Mouse (Mus musculus): ENCODE data around the gene Tmem63c.

Tmem63c gene

DNA sequence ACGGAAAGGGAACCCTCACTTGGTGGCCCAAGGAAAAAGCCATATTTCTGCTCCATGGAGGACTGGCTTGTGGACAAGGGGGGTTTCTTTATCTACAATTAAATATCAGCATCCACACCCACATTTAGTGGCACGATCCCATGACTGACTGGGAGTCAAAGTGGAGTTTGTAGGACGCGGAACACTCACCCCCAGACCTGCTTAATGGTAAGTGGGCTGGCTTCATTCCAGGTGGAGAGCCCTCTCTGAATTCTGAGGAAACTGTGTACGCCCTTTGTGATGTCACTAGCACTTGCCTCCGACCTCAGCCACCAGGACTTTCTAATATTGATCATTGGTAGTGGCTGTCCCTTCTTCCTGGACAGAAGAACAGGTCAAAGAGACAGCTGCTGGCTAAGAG, at the start of gene Tmem63c:
Tmem63c (plus strand) TSS at position 301 of the 400 bp plus-strand sequence.
- no peak for DNase-seq (ENCODE audit: low read depth, low spot score)

GRCm38 (mm10) chr12:86973216-86973615, 47.9 kb upstream of the Tmem63c start:
- no peak for DNase-seq (ENCODE audit: low read depth, low spot score)

GRCm38 (mm10) chr12:86973706-86974105, 47.4 kb upstream of the Tmem63c start:
- peak; percentile 84 for DNase-seq (ENCODE audit: low read depth, low spot score)

DNA sequence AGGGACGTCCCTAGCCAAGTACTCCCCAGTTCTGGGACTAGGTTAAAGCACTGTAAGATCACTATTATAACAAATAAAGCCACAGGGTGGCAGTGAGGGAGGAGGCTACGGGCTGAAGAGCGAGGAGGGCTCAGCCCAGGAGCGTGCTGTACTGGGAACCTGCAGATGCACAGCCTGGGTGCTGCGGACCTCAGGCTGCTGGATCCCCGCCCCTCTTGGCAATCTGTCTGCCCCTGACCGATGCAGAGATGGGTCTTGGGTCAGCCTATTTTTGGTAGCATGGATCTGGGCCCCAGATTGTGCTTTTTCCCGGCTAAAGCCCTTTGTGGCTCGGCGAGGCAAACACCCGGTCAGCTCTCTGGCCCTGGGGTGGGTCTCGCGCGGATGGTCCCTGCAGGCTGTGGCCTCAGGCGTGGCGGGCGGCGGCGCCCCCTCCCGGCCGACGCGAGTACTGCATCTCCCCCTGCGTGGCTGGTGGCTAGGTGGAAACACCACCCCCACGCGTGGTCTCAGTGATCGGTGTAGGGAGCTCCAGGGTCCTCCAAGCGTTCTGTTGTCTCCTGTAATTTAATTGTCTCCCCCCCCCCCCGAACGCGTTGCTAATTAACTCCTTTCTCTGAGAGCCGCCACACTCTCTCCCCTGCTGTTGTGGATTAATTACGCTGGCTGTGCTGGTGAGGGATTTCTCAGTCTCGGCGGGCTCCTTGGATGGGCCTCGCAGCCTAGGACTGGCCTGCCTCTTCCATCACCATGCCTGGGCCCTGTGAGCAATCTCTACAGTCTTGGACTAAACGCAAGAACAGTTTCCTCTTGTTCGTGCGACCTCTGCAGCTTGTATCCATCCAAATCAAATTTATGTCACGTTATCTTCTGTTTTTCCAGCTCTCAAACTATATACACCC, 46.5 kb upstream of the Tmem63c start:
- no peak for DNase-seq (ENCODE audit: low read depth, low spot score)

DNA sequence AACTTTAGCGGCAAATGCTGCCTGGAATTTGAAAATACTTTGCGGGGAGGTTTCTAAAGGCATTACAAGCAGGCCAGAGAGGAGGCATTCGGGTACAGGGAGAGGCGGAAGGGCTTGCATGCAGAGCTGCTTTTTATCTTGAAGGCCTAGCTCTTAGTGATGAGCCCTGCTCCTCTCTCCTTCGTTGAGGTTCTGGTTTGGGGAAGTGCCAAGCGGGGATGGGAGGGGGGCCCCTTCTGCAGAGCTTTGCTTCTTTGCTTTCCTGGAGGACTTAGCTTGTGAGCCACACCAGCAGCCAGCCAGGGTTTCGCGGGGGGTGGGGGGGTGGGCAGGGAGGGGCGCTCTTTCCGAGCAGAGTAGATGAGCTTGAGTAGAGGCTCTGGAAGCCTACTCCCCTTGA, 45.4 kb upstream of the Tmem63c start:
- DNase-seq (ENCODE audit: low read depth, low spot score) = no peak

DNA sequence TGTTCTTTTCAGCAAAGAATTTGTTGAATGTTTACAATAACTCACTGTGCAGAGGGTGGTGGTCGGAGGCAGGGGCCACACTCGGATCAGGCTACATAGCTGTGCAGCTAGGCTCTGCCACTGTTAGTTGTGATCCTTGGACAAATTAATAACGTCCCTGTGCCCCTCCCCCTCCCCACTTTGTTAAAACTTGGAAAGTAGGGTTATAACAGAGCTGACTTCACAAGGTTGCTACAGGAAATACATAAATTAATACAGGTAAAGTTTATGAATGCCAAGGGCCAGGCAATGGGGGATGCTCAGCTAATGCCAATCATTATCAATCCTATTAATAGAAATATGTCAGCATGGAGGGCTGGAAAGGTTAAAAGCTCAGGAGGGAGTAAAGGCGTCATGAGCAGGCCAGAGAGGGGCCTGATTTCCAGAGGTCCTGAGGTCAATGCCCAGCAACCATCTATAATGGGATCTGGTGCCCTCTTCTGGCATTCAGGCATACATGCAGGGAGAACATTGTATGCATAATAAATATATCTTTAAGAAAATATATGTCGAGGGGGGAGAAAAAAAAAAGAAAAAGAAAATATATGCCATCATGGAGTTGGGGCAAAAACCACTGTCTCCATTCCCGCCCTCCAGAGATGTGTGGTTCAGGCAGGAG, 44.5 kb upstream of the Tmem63c start:
- no peak for DNase-seq (ENCODE audit: low read depth, low spot score)

DNA sequence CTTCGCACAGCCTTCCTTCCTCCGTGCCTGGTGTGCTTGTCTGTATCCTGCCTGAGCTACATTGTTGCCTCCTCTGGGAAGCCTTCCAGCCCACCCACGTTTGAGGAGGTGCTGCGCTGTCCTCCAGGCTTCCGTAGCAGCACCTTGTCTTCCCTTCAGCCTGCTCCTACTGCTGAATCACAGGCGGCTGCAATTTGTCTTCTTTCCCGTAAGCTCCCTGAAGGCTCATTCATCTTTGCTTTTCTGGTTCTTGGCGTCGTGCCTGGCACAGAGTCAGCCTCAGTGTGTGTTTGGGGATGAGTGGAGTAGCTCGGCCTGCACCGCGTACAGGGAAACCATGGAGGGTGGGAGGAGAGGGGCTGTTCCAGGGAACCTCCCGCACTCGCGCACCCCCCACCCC, 43.3 kb upstream of the Tmem63c start:
- DNase-seq (ENCODE audit: low read depth, low spot score) = peak; percentile 91

DNA sequence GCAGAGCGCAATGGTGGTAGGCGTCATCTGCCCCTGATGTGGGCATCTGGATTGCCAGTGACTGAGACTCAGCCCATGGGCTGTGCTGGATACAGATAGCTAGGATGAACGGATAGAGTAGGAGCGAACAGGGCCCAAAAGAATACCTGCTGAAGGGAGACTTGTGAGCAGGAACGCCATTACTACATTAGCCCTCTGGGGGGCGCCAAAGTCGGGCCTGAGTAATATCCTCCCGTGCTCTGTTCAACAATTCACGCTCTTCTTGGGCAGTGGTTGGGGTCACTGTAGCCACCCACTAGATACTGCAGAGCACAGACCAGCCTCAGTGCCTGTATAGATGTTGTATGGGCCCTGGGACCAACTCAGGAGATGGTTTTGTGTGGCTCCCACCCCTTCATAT, 40.0 kb upstream of the Tmem63c start:
- no peak for DNase-seq (ENCODE audit: low read depth, low spot score)

GRCm38 (mm10) chr12:86983470-86984193, 37.5 kb upstream of the Tmem63c start:
- no peak for DNase-seq (ENCODE audit: low read depth, low spot score)

GRCm38 (mm10) chr12:86984194-86984555, 37.0 kb upstream of the Tmem63c start:
- no peak for DNase-seq (ENCODE audit: low read depth, low spot score)

DNA sequence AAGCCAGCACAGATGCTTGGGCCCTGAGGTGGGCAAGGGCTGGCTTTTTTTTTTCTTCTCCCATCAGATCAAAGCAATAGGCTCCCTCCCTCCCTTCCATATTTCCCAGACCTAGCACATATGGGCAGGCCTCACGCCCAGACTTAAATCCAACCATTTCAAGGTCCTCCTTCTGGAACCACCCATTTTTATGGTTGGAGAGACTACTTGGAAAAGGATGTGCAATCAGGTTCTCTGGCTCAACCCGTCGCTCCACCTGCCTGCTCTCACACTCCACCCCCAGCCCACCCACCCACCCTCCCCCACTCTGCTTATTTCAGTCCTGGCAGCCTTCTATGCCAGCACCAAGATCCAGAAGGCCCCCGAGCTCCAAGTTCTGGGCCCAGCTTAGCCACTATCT, 34.6 kb upstream of the Tmem63c start:
- DNase-seq (ENCODE audit: low read depth, low spot score) = peak; percentile 81

- DNase-seq (ENCODE audit: low read depth, low spot score) = no peak
Observed at GRCm38 (mm10) chr12:86988227-86988626, 32.9 kb upstream of the Tmem63c start.

DNA sequence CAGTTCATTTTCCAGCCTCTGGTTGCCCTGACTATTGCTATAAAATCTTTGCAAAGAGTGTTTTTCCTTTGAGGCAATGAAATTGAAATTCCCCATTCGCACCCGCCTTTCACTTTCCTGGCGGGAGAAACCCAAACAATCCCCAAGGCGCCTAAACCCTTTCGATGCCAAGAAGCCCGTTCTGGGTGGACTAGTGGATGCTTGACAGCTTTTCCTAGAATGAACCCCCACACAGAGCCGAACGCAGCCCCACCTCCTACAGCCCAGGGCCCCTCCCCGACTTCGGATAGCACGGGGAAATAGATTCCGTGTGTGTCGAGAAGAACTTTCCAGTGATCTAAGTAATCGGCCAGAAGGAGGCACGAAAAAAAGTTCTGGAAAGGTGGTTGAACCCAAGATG, 31.8 kb upstream of the Tmem63c start:
- no peak for DNase-seq (ENCODE audit: low read depth, low spot score)

DNA sequence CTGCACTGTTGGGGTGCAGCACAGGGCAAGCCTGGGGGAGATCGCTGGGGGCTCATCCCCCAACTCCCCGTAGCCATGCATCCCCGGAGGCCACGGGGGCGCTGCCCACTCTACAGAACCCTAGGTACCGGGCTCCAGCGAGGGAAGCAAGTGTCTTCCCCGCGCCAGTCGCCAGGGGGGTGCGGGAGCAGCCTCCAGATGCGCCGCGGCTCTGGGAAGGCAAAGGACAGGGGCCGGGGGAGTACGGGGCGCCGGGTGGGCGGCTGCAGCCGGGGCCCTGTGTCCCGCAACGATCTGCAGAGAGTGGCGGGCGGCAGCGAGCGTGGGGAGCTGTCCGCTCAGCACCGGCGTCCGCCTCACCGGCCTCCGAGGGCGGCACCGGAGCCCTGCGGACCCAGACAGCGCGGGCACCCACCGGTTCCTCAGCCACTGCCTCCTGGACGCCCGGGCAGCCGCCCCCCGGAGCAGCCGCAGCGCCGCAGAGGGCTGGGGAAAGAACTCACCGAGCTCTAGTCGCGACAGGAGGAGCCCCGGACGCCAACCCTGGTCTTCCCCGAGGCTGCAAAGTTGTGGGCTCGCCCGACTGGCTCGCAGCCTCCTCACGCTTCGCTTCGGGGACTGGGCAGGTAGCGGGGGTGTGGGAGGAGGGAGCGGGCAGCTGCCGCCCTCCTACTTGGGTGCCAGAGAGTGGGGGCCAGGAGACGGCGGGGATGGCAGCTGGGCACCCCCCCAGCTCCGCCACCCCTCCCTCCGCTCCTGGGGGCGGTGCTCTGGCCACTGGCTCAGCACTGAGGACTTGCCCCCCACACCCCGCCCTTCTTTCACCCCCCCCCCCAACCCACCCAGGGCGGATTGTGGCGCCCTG, 31.0 kb upstream of the Tmem63c start, which contains the start of gene Zdhhc22:
Zdhhc22 (minus strand) TSS at position 541 of the 865 bp plus-strand sequence.
- no peak for DNase-seq (ENCODE audit: low read depth, low spot score)

DNA sequence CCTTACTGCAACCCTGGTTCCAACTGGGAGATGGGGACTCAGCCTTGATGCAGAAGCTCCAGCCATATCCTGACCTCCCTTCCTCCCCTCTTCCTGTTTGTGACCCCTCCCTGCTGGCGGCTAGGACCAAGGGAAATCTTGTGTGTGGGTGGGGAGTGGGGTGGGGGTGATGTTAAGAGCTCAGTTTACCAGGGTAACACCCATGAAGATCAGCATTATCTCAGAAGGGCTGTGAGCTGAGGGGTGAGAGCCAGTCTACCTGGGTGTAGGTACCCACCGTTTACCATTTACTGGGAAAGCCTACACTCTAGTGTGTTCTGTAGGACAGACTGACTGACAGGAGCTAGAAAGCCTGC, 30.4 kb upstream of the Tmem63c start:
- no peak for DNase-seq (ENCODE audit: low read depth, low spot score)

- DNase-seq (ENCODE audit: low read depth, low spot score) = no peak
Observed at GRCm38 (mm10) chr12:86994166-86994565, 27.0 kb upstream of the Tmem63c start.

GRCm38 (mm10) chr12:86994776-86995175, 26.4 kb upstream of the Tmem63c start:
- no peak for DNase-seq (ENCODE audit: low read depth, low spot score)

- no peak for DNase-seq (ENCODE audit: low read depth, low spot score)
Observed at GRCm38 (mm10) chr12:86995931-86996330, 25.2 kb upstream of the Tmem63c start.

DNA sequence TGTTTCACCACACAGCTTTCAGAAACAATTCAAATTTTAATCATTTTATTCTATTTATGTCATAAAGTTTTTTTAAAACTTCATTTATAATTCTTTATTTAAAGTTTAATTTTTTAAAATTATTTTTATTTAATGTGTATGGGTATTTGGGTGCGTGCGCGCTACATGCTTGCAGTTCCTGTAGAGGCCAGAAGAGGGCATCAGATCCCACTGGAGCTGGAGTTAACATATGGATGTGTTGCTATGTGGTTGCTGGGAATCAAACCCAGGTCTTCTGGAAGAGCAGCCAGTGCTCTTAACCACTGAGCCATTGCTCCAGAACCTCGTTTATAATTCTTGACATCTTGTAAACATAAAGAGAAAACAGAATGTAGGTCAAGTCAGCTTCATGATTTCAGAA, 22.4 kb upstream of the Tmem63c start:
- no peak for DNase-seq (ENCODE audit: low read depth, low spot score)

GRCm38 (mm10) chr12:86999283-86999820, 21.8 kb upstream of the Tmem63c start:
- DNase-seq (ENCODE audit: low read depth, low spot score) = no peak

All from telencephalon, adult 2 months (tissue).